Mouse (Mus musculus): Measurements from ENCODE around the gene Tfam.
A peak's percentile ranks its signal among the peaks of the same experiment; 100 is the strongest.

The Tfam gene

DNA sequence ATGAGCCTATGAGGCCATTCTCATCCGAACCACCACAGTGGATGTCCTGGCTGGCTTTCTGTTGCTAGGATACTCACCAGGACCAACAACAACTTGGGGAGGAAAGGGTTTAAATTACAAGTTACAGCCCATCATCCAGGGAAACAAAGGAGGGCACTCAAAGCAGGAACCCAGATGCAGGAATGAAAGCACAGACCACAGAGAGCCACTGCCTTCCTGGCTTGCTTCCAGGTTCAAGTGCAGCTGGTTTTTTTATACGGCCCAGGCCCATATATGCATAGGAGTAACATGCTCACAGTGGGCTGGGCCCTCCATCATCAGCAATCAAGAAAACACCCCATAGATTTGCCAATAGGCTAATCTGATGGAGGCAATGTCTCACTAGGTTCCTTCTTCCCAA, 15.4 kb downstream of the Tfam start:
- DNase-seq, result no peak

DNA sequence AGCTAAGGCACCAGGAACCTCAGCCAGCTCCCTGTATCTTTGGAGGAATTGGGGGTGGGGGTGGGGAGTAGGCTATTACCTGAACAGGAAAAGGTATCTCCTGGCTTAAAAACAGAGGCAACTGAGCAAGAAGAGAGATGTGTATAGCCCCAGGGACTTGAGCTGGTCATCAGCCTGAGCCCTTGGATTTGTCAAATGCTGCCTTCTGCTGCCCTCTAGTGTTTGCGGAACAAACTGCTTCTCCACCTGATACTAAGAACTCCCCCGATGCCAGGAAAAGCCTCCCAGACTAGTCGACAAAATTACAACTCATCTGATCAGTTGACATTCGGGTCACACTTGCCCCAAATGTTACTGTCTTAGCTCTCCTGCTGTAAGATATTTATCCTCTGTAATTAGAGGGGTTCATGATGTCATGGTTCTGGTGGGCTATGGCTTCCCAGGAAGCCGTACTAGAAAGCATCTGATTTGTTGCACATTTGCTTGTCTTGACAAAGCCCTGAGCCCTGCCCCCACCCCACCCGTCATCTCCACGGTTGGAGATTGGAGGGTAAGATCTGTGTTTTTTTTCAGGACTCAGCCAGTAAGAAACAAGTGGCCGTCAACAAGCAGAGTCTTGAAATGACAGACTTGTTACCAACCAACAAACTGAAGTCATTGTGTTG, 19.7 kb downstream of the Tfam start:
- DNase-seq, result peak; percentile 77 to 90

DNA sequence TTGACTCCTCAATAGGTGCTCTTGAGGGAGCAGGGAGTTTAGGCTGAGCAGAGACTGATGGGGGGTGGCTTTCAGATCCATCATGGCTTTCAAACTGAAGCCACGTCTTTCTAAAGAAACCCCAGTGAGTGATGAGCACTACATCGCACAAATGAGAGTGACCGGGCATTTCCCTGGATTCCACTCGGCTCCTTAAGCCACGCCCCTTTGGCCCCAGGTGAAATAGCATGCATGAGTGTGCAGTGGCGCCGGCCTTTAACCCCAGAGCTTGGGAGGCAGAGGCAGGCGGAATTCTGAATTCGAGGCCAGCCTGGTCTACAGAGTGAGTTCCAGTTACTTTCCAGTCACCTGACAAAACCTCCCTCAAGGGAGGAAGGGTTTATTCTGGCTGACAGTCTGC, 22.1 kb downstream of the Tfam start:
- no peak for DNase-seq

DNA sequence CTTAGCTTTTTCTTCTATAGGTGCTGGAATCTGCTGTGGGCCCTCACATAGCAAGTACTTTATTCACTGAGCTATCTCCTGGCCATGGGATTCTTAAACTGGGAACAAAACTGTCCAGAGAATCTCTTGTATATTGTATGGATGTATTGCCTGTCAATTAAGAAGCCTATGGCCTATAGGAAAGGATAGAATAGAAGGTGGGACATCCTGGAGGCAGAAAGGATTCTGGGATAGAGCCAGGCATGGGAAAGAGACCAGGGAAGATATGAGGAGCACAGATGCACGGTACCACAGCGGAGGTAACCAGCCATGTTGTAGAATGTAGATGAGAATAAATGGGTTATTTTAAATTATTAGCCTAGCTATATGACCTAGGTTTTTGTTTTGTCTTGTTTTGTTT, 36.6 kb downstream of the Tfam start:
- DNase-seq, result no peak

DNA sequence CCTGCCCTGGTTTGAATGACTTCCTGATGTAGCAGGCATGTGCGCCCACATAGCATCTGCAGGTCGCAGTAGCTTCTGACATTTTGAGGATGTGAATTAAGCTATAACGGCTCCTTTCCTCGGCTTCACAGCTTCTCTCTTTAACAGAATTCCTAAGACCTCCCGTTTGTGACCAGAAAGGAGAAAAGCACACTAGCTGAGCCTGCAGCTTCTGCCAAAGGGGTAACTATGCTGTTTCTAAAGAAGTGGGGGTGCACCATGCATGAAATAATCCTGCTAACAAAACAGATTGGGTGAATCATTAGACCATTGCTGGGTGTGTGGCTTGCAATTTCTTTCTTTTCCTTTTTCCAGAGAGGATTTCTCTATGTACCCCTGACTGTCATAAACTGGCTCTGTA, 37.1 kb downstream of the Tfam start:
- DNase-seq, result no peak

DNA sequence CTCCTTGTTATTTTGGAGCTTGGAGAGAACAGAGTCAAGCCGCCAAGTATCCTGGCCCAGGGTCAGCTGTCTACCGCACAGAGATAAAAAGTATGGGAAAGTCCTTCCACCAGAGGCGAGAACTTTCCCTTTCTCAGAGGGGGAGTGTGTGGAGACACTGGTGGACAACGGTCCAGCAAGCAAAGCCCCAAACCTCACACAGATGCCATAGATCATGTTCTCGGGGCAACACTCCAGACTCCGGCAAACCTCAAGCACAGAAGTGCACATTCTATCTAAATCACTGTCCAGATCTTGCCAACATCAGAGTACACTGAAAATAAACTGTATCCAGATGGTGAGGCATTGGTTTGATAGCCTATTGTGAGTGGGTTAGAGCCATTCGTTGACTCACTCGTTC, 39.4 kb downstream of the Tfam start:
- peak; percentile 54 to 69 for DNase-seq

DNA sequence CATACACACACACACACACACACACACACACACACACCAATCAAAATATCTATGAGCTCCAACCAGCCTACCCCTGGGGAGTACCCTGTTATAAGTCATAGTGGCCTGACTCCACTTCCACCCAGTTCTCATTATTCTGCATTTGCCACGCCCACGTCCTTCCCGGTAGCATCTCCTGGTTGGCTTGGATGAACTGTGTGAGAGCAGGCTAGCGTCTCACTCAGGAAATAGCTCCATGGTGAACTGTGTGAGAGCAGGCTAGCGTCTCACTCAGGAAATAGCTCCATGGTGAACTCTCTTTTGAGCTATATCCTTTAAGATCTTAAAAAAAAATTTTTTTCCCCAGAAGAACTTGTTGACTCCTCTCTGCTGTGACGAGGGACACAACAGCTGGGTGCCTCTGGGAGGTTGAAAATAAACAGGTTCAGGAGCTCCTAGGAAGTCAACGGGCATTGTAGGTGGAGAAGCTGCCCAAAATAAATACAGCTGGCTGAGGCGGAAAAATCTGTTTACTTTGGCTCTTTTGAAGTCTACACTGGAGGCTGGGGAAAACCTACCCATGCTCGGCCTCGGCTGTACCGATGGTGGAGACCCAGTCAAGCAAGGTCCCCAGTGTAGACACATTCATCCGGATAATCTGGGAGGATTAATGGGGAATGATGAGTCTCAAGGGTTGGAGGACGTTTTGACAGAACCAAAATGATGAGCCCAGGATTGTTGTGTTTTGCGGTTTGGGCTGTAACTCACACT, 40.9 kb downstream of the Tfam start:
- DNase-seq, result no peak

DNA sequence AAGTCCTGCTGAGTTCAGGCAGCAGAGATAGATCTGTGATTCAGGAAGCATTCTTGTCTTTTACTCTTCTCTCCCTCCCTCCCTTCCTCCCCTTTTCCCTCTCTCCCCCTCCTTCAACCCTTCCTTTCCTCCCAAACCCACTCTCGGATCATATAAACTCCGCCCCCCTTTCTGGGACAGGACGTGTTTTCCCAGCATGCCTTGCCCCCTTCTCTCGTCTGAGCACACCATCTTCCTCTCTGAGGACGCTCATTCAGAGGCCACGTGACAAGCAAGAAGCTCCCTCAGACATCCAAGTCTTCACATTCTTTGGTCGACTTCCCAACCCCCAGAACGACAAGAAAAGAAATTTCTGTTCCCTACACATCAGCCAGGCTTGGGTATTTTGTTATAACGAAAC, 42.6 kb downstream of the Tfam start:
- peak; percentile 29 to 60 for DNase-seq

DNA sequence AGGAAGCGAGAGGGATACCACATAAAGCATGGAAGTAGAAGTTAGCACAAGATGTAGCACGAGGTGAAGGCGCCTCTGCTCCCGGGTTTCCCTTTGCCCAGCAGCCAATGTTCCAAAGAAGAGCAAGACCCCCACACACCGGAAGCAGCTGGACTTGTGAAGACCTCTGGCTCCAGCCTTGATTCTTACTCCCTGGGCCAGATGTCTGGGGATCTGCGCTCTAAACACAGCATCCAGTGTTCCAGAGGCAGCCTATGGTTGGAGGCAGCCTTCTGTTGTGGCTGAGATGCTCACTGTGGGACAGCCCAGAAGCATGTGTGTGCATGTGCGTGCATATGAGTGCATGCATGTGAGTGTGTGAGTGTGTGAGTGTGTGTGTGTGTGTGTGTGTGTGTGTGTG, 43.4 kb downstream of the Tfam start:
- peak in 1 of 2 experiments; percentile 43 for DNase-seq

DNA sequence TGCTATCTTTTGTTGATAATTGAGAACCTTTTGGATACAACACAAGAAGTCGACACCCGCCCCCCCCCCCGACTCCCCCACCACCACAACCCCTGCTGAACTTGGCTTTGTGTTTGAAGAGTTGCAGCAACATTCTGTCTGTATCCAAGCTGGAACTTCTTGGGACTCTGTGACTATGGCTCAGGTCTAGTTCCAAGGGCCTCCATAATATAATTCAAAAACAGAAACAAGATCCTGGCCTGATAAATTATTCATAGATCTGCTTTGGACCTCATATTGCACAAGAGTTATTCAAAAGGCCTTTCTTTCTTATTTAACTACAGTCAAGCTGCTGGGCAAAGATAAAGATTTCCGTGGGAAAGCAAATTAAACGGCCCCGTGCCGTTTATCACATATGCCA, 44.8 kb downstream of the Tfam start:
- no peak for DNase-seq

DNA sequence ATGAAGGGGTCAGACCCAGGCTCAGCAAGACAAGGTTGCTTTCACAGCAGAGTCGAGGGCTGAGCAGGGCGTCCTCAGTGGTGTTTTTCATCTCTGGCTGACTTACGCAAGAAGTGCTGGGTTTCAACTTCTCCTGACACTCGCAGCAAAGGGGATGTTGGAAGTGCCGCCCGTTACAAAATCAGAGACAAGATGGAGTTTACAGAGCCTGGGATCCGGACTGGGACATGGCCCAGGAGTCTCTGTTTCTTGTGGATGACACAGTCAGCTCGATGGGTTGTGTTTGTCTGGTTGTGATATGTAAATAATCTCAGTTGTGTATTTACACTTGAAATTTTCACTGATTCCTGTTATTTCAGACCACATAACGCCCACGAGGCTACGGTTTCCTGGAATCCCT, 45.2 kb downstream of the Tfam start:
- no peak for DNase-seq

DNA sequence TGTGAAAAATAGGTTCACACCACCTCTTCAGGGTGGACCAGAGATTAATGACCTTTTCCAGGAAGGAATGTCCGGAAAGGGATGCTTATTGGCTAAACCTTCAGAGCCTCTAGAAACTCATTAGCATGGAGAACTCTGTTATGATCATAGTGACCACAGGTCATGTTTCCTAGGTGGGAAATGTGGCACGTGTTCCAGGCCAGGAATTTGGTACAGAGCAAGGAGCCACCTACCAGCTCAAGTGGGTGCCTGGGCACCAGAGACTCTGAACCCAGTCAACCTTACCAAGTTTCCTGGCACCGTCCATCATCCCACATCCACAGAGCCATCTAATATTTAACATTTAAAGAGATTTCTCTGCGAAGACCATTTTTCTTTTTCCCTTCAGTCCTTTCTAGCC, 49.4 kb downstream of the Tfam start:
- DNase-seq, result peak in 1 of 2 experiments; percentile 48

DNA sequence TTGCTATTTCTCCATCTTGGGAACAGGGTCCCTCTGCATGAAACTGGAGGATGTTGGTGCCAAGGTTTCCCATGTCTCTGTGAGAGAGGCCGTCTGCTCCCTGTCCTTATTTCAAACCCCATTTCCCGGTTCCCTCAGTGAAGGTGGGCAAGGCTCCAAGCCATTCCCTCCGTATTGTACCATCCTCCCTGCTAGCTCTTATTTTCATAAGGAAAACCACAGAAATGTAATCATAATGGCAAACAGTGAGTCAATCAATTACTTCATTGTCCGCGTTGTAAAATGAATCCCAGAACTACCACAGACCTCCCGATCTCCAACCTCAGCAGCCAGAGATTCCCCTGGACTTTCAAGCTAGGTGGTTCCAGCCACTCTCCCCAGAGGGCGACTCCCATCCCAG, 53.0 kb downstream of the Tfam start:
- no peak for DNase-seq

DNA sequence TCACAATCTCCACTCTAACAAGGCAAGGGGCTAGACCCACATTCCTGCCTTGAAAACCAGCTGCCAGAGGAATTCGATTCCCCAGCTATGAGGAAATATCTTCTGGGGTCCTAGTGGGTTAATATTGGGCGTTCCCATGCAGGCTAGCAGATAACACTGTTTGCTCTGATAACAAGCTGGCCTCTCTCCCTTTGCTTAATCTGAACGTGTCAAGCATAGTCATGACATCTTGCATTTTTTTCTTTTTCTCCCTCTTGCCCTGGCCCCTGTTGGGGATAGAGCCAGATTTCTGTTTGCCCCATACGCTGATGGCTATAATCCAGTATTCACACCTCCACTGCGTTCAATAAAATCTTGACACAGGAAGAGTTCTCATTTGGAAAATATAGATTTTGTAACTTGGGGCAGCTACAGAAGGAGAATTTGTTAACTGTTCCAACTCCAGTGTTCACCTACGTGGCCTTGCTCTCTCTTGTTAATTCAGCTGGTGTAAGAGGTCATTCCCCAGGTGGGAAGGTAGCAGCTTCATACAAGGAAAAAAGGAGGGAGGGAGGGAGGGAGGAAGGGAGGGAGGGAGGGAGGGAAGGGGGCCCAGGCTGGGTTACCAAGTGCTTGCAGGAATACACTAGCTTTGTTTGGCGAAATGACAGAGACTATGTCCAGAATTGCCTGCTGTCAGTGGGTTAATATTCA, 54.6 kb downstream of the Tfam start:
- DNase-seq, result no peak

DNA sequence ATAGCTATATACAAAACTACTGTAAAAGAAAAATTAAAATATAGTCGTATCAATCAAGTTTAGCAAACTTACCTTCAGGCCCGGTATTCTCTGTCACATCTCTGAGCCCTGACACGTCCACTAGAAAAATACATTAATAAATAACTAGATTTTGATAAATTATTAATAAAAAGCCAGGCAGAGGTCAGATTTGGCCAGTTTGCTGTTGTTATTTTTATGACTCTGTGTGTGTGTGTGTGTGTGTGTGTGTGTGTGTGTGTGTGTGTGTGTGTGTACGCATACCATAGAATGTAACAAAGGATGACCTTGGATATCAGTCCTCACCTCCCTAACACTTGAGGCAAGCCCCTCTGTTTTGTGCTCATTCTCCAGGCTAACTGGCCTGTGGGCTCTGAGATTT, 56.1 kb downstream of the Tfam start:
- peak; percentile 30 to 49 for DNase-seq

DNA sequence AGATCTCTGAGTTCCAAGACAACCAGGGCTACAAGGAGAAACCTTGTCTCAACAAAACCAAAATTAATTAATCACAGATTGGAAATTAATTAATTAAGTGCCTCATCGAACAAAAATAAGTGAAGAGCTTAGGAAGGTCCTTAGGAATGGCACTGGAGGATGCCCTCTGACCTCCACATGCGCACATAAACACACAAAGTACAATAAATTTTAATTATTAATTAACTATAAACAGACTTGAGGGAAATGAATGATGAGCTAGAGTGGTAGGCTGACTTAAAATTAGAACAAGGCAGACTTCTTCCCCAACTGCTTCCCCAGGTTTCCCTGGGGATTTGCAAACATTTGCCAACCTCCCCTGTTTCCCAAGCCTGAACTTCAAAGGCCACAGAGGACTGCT, 57.0 kb downstream of the Tfam start:
- no peak for DNase-seq

DNA sequence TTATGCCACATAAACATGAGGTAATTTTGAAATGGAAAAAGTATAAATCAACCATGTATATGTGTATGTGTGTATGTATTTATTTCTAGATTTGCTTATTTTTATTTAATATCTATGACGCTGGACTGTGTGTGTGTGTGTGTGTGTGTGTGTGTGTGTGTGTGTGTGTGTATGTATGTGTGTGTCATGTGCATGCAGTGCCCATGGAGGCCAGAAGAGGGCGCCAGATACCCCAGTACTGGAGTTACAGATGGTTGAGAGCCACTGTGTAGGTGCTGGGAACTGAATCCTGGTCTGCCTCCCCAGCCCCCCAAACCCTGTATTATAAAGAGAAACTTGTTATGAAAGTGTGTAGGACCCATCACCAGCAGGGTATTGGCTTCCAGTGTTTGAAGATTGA, 58.0 kb downstream of the Tfam start:
- DNase-seq, result no peak

DNA sequence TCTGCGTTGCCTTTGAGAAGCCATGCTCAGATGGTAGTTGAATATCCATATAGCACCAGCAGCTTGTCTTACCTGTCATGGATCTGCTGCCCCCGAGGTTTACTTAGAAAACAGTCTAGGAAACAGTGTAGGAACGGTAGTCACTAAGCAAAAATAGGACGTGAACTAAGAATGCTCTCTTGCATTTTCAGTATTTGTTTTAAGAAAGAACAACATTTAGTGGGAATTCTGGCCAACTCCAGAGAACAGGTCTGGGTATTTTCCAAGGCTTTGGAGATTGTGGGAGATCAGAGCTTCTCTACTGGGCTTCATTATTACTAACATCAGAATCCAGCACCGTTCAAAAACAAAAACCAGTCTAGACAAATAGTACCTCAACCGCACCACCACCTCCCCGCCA, 60.9 kb downstream of the Tfam start:
- no peak for DNase-seq

DNA sequence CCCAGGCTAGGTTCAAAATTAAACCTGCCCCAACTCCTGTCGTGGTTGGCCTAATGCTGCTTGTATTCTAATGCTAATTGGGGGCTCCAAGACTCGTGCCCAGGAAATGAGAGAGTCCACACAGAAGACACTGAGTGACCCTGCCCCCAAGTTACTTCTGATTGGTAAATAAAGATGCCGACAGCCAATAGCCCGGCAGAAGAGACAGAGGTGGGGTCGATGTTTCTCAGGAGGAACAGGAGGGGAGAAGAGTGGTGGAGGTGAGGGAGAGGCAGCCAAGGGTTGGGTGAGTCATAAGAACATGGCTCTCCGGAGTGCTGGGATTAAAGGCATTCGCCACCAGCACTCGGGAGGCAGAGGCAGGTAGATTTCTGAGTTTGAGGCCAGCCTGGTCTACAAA, 61.7 kb downstream of the Tfam start:
- DNase-seq, result no peak

Data from kidney, postnatal 25 days (tissue).